Mouse (Mus musculus) MEL (cell line): ENCODE measurements around the gene Snx29. TPM values are rescaled to one million over a fixed set of nuclear protein-coding genes. Genes with fewer than 3 reads are reported as not detected.

Experiments used
- DNase-seq: peaks from one replicate; pipeline ENCODE4 v3.0.0; 2011; ENCODE audit warnings: low read depth, low spot score
- H3K27ac ChIP-seq: 2 replicates; pipeline ENCODE4 v1.5.1; 2012; ENCODE audit warnings: low read depth, mild to moderate bottlenecking, control low read depth, low read length, moderate library complexity; ENCODE audit not compliant: control insufficient read depth
- H3K27me3 ChIP-seq, 2 experiments: fragments of 150-350 bp in 1 of 2; sonication (generic) in 1 of 2; 2 replicates each; pipeline ENCODE4 v1.6.1; 2012; ENCODE audit warnings: low read length in 2 of 2, mild to moderate bottlenecking in 2 of 2, improper control_type of control experiment in 1 of 2, moderate library complexity in 1 of 2; ENCODE audit not compliant: insufficient read depth in 2 of 2, control insufficient read depth in 1 of 2
- H3K36me3 ChIP-seq, 2 experiments: 2 replicates each; pipeline ENCODE4 v1.6.1; 2012 to 2014; ENCODE audit warnings: low read length in 2 of 2, improper control_type of control experiment in 1 of 2, inconsistent platforms in 1 of 2, mild to moderate bottlenecking in 1 of 2; ENCODE audit not compliant: insufficient read depth in 2 of 2, control insufficient read depth in 1 of 2
- H3K4me1 ChIP-seq, 2 experiments: fragments of 150-350 bp in 1 of 2; sonication (generic) in 1 of 2; 2 replicates each; pipeline ENCODE4 v1.6.1; 2012; ENCODE audit warnings: low read length in 2 of 2, improper control_type of control experiment in 1 of 2, mild to moderate bottlenecking in 1 of 2; ENCODE audit not compliant: insufficient read depth in 2 of 2, control insufficient read depth in 1 of 2
- H3K4me3 ChIP-seq, 2 experiments: fragments of 150-350 bp in 1 of 2; sonication (generic) in 1 of 2; 2 replicates each; pipeline ENCODE4 v1.5.1; 2012; ENCODE audit warnings: low read depth in 2 of 2, low read length in 2 of 2, mild to moderate bottlenecking in 2 of 2, moderate library complexity in 2 of 2, control low read depth in 1 of 2, improper control_type of control experiment in 1 of 2; ENCODE audit not compliant: control insufficient read depth in 1 of 2, insufficient read depth in 1 of 2
- H3K79me2 ChIP-seq: 2 replicates; pipeline ENCODE4 v1.6.1; 2012; ENCODE audit warnings: mild to moderate bottlenecking, low read length, moderate library complexity; ENCODE audit not compliant: control insufficient read depth, poor library complexity, insufficient read depth
- H3K9ac ChIP-seq: 2 replicates; pipeline ENCODE4 v1.6.1; 2012; ENCODE audit warnings: low read depth, mild to moderate bottlenecking, control low read depth, low read length, moderate library complexity; ENCODE audit not compliant: control insufficient read depth, poor library complexity, severe bottlenecking
- H3K9me3 ChIP-seq: fragments of 150-350 bp; sonication (generic); replicated peaks from 2 replicates; pipeline ENCODE4 v1.6.1; 2012; ENCODE audit warnings: mild to moderate bottlenecking, low read length, improper control_type of control experiment, moderate library complexity; ENCODE audit not compliant: insufficient read depth
- BHLHE40 ChIP-seq: IDR thresholded peaks from 2 replicates; pipeline ENCODE4 v1.6.1; 2012; ENCODE audit warnings: low read depth, mild to moderate bottlenecking, inconsistent platforms, low read length, improper control_type of control experiment, borderline replicate concordance
- CHD1 ChIP-seq: IDR thresholded peaks from 2 replicates; pipeline ENCODE4 v1.6.1; 2012; ENCODE audit warnings: low read depth, mild to moderate bottlenecking, inconsistent platforms, low read length, improper control_type of control experiment
- CHD2 ChIP-seq: IDR thresholded peaks from 2 replicates; pipeline ENCODE4 v1.6.1; 2011; ENCODE audit warnings: low read length, improper control_type of control experiment
- E2F4 ChIP-seq: IDR thresholded peaks from 2 replicates; pipeline ENCODE4 v1.6.1; 2011; ENCODE audit warnings: low read depth, low read length, improper control_type of control experiment, borderline replicate concordance
- KAT2A ChIP-seq: conservative IDR thresholded peaks from 2 replicates; pipeline ENCODE4 v1.6.1; 2012; ENCODE audit warnings: low read depth, low read length, improper control_type of control experiment, inconsistent platforms
- MEF2A ChIP-seq: IDR thresholded peaks from 2 replicates; pipeline ENCODE4 v1.6.1; 2014; ENCODE audit warnings: low read depth, mild to moderate bottlenecking, inconsistent platforms, low read length, improper control_type of control experiment; ENCODE audit not compliant: poor library complexity, insufficient replicate concordance, severe bottlenecking; ENCODE audit errors: extremely low read depth
- MYB ChIP-seq: IDR thresholded peaks from 2 replicates; pipeline ENCODE4 v1.6.1; 2011; ENCODE audit warnings: mild to moderate bottlenecking, low read depth, low read length, improper control_type of control experiment
- NELFE ChIP-seq: IDR thresholded peaks from 2 replicates; pipeline ENCODE4 v1.6.1; 2011; ENCODE audit warnings: low read depth, low read length, improper control_type of control experiment
- NRF1 ChIP-seq: IDR thresholded peaks from 2 replicates; pipeline ENCODE4 v1.6.1; 2014; ENCODE audit warnings: low read depth, mild to moderate bottlenecking, inconsistent platforms, low read length, improper control_type of control experiment, moderate library complexity; ENCODE audit not compliant: poor library complexity, insufficient read depth, severe bottlenecking
- POLR2AphosphoS2 ChIP-seq: IDR thresholded peaks from 2 replicates; pipeline ENCODE4 v1.6.1; 2011; ENCODE audit warnings: low read length, improper control_type of control experiment
- RAD21 ChIP-seq: IDR thresholded peaks from 2 replicates; pipeline ENCODE4 v1.6.1; 2011; ENCODE audit warnings: mild to moderate bottlenecking, low read depth, low read length, improper control_type of control experiment
- TAL1 ChIP-seq: IDR thresholded peaks from 2 replicates; pipeline ENCODE4 v1.6.1; 2012; ENCODE audit warnings: mild to moderate bottlenecking, inconsistent platforms, low read length, moderate library complexity, mixed read lengths
- TCF12 ChIP-seq: IDR thresholded peaks from 2 replicates; pipeline ENCODE4 v1.6.1; 2014; ENCODE audit warnings: low read depth, mild to moderate bottlenecking, inconsistent platforms, low read length, improper control_type of control experiment, moderate library complexity
- UBTF ChIP-seq: IDR thresholded peaks from 2 replicates; pipeline ENCODE4 v1.6.1; 2012; ENCODE audit warnings: low read depth, mild to moderate bottlenecking, inconsistent platforms, low read length, improper control_type of control experiment, moderate library complexity, borderline replicate concordance; ENCODE audit not compliant: insufficient read depth
- USF1 ChIP-seq: IDR thresholded peaks from 2 replicates; pipeline ENCODE4 v1.6.1; 2014; ENCODE audit warnings: low read depth, mild to moderate bottlenecking, inconsistent platforms, low read length, improper control_type of control experiment, moderate library complexity
- USF2 ChIP-seq, 2 experiments: IDR thresholded peaks; 2 replicates each; pipeline ENCODE4 v1.6.1; 2011 to 2012; ENCODE audit warnings: improper control_type of control experiment in 2 of 2, low read length in 2 of 2, borderline replicate concordance in 1 of 2, inconsistent platforms in 1 of 2, low read depth in 1 of 2, mild to moderate bottlenecking in 1 of 2; ENCODE audit not compliant: insufficient read depth in 1 of 2
- ZC3H11A ChIP-seq: IDR thresholded peaks from 2 replicates; pipeline ENCODE4 v1.6.1; 2012; ENCODE audit warnings: low read depth, mild to moderate bottlenecking, inconsistent platforms, low read length, improper control_type of control experiment
- polyA plus RNA-seq, 2 experiments: library from polyadenylated mRNA; stranded (reverse) in 1 of 2; unstranded in 1 of 2; fragments of >175 nt in 1 of 2; fragments of >200 nt in 1 of 2; gene quantifications; 2 replicates each; pipeline versions ENCODE4 v1.2.1 to v1.2.4; 2012; ENCODE audit warnings: low replicate concordance in 2 of 2, low read depth in 1 of 2; ENCODE audit not compliant: insufficient read length in 2 of 2, insufficient read depth in 1 of 2, missing spikeins in 1 of 2
- total RNA-seq: library from RNA; depleted of rRNA; stranded (reverse); fragments of 300-350 nt; gene quantifications from 2 replicates; pipeline ENCODE4 v1.2.3, GENCODE M21; 2012

Gene Snx29
- total and polyA plus RNA-seq, 3 experiments, result 0.72 to 0.73 TPM; not detected in 1

- Histone ChIP-seq H3K36me3 (no peaks in the 10 kb centered on the region), H3K9ac (no peak overlapping the region), H3K27me3 (no peaks in the 10 kb centered on the region), H3K4me1 (no peaks in the 10 kb centered on the region), H3K4me3 (no peak overlapping the region), H3K27ac (no peak overlapping the region), H3K79me2 (no peaks in the 10 kb centered on the region), H3K9me3 (no peaks in the 10 kb centered on the region)
- TF ChIP-seq UBTF (no peak), CHD2 (no peak), TCF12 (no peak), MYB (no peak), E2F4 (no peak)
- TF ChIP-seq, all 39 proteins: peak for 0
- no peak for DNase-seq
These were observed 434.0 kb downstream of the Snx29 start for GRCm38 (mm10) chr16:11756598-11757245.

- Histone ChIP-seq H3K36me3 (no peaks in the 10 kb centered on the region), H3K9ac (no peak overlapping the region), H3K27ac (no peak overlapping the region), H3K4me1 (no peaks in the 10 kb centered on the region), H3K27me3 (no peaks in the 10 kb centered on the region), H3K9me3 (no peaks in the 10 kb centered on the region), H3K79me2 (no peaks in the 10 kb centered on the region), H3K4me3 (no peak overlapping the region)
- no peak for DNase-seq
- TF ChIP-seq CHD1, result no peak
- TF ChIP-seq USF2 (IDR thresholded peaks at IDR 0.05; ENCODE audit: borderline replicate concordance in 1 of 2, insufficient read depth in 1 of 2, low read depth in 1 of 2, low read length in 2 of 2), result no peak
- TF ChIP-seq BHLHE40, result no peak
- TF ChIP-seq USF1, result no peak
- TF ChIP-seq RAD21, result no peak
- TF ChIP-seq MEF2A, result no peak
- no peak for TF ChIP-seq CHD2
- no peak for TF ChIP-seq TCF12
- no peak for TF ChIP-seq MYB
- TF ChIP-seq KAT2A, result no peak
- no peak for TF ChIP-seq TAL1
- no peak for TF ChIP-seq POLR2AphosphoS2
- no peak for TF ChIP-seq NELFE
- no peak for TF ChIP-seq NRF1
- no peak for TF ChIP-seq ZC3H11A
These were observed 434.8 kb downstream of the Snx29 start for GRCm38 (mm10) chr16:11757471-11757870.
